Mouse (Mus musculus) myocyte (in vitro differentiated cells): ENCODE measurements around the gene Tmtc4. TPM values are rescaled to one million over a fixed set of nuclear protein-coding genes. Genes with fewer than 3 reads are reported as not detected.

Source experiments
- H3K27me3 ChIP-seq: one replicate; pipeline ENCODE4 v1.6.1; 2011; ENCODE audit not compliant: control insufficient read depth, insufficient read depth, insufficient read length
- H3K36me3 ChIP-seq: one replicate; pipeline ENCODE4 v1.6.1; 2011; ENCODE audit not compliant: control insufficient read depth, insufficient read depth
- H3K4me2 ChIP-seq: one replicate; pipeline ENCODE4 v1.6.1; 2011; ENCODE audit warnings: low read depth, control low read depth
- H3K4me3 ChIP-seq: one replicate; pipeline ENCODE4 v1.5.1; 2011; ENCODE audit warnings: mild to moderate bottlenecking, control low read depth, moderate library complexity
- H3K79me2 ChIP-seq: one replicate; pipeline ENCODE4 v1.6.1; 2011; ENCODE audit not compliant: control insufficient read depth, insufficient read depth
- H3ac ChIP-seq: one replicate; pipeline ENCODE4 v1.6.1; 2011; ENCODE audit not compliant: control insufficient read depth, insufficient read length
- CEBPB ChIP-seq: IDR thresholded peaks from 2 replicates; pipeline ENCODE4 v1.6.1; 2011; ENCODE audit warnings: mild to moderate bottlenecking, moderate library complexity; ENCODE audit not compliant: poor library complexity, insufficient read depth, severe bottlenecking
- E2F4 ChIP-seq: IDR thresholded peaks from one replicate; pipeline ENCODE4 v1.6.1; 2011; ENCODE audit warnings: mild to moderate bottlenecking, control low read depth, moderate library complexity; ENCODE audit not compliant: insufficient read depth
- MAX ChIP-seq: IDR thresholded peaks from one replicate; pipeline ENCODE4 v1.6.1; 2011; ENCODE audit warnings: low read depth, mild to moderate bottlenecking, control low read depth
- MYOD1 ChIP-seq, 3 experiments: IDR thresholded peaks; one replicate each; pipeline ENCODE4 v1.6.1; 2011; ENCODE audit warnings: control low read depth in 2 of 3, low read depth in 2 of 3, mild to moderate bottlenecking in 2 of 3, moderate library complexity in 1 of 3; ENCODE audit not compliant: insufficient read length in 2 of 3, control insufficient read depth in 1 of 3
- MYOG ChIP-seq, 3 experiments: IDR thresholded peaks; one replicate each; pipeline ENCODE4 v1.6.1; 2011; ENCODE audit warnings: control low read depth in 2 of 3, low read depth in 2 of 3, mild to moderate bottlenecking in 2 of 3; ENCODE audit not compliant: insufficient read length in 2 of 3, control insufficient read depth in 1 of 3, insufficient read depth in 1 of 3
- POLR2A ChIP-seq: IDR thresholded peaks from one replicate; pipeline ENCODE4 v1.6.1; 2011; ENCODE audit warnings: low read depth, mild to moderate bottlenecking, control low read depth, moderate library complexity; ENCODE audit not compliant: insufficient read length
- POLR2AphosphoS2 ChIP-seq: IDR thresholded peaks from one replicate; pipeline ENCODE4 v1.6.1; 2011; ENCODE audit warnings: low read depth, control low read depth; ENCODE audit not compliant: insufficient read length
- REST ChIP-seq: IDR thresholded peaks from one replicate; pipeline ENCODE4 v1.6.1; 2011; ENCODE audit warnings: mild to moderate bottlenecking, control low read depth, moderate library complexity; ENCODE audit not compliant: insufficient read depth, insufficient read length
- SRF ChIP-seq: IDR thresholded peaks from one replicate; pipeline ENCODE4 v1.6.1; 2011; ENCODE audit warnings: low read depth; ENCODE audit not compliant: control insufficient read depth, insufficient read length
- TCF12 ChIP-seq: IDR thresholded peaks from one replicate; pipeline ENCODE4 v1.6.1; 2011; ENCODE audit warnings: mild to moderate bottlenecking, control low read depth; ENCODE audit not compliant: poor library complexity, insufficient read depth, severe bottlenecking
- TCF3 ChIP-seq: IDR thresholded peaks from one replicate; pipeline ENCODE4 v1.6.1; 2011; ENCODE audit warnings: low read depth, control low read depth; ENCODE audit not compliant: insufficient read length
- USF1 ChIP-seq: IDR thresholded peaks from one replicate; pipeline ENCODE4 v1.6.1; 2011; ENCODE audit warnings: low read depth, mild to moderate bottlenecking, control low read depth, moderate library complexity
- polyA plus RNA-seq: library from polyadenylated mRNA; unstranded; fragments of >200 nt; fragmentation: generic; extraction: Trizol; gene quantifications from one replicate; pipeline ENCODE4 v1.2.1, GENCODE M21; 2012; ENCODE audit warnings: missing spikeins

Gene Tmtc4
- polyA plus RNA-seq, 1 experiment, result 8.2 TPM

GRCm38 (mm10) chr14:122902136-122902535, 81.7 kb downstream of the Tmtc4 start:
- H3K79me2 ChIP-seq, result no peaks in the 10 kb centered on the region
- no peaks in the 10 kb centered on the region for H3K27me3 ChIP-seq
- H3K4me3 ChIP-seq, result no peak overlapping the region
- no peaks in the 10 kb centered on the region for H3K36me3 ChIP-seq
- H3ac ChIP-seq, result no peak overlapping the region
- no peak overlapping the region for H3K4me2 ChIP-seq
- TF ChIP-seq TCF12, result no peak

GRCm38 (mm10) chr14:122901715-122902114, 82.1 kb downstream of the Tmtc4 start:
- H3ac ChIP-seq, result no peak overlapping the region
- no peaks in the 10 kb centered on the region for H3K27me3 ChIP-seq
- no peak for TF ChIP-seq E2F4
- no peak for TF ChIP-seq SRF
- no peak for TF ChIP-seq CEBPB
- TF ChIP-seq REST, result no peak
- no peak for TF ChIP-seq USF1
- no peak for TF ChIP-seq POLR2A
- TF ChIP-seq MYOD1 (IDR thresholded peaks at IDR 0.05; ENCODE audit: control insufficient read depth in 1 of 3, insufficient read length in 2 of 3, low read depth in 2 of 3), result no peak
- no peak for TF ChIP-seq POLR2AphosphoS2
- no peak for TF ChIP-seq MAX
- TF ChIP-seq TCF3, result no peak
- no peak for TF ChIP-seq MYOG (IDR thresholded peaks at IDR 0.05; ENCODE audit: control insufficient read depth in 1 of 3, insufficient read depth in 1 of 3, insufficient read length in 2 of 3, low read depth in 2 of 3)
- no peak for TF ChIP-seq TCF12
- no peak overlapping the region for H3K4me3 ChIP-seq
- no peak overlapping the region for H3K4me2 ChIP-seq
- no peaks in the 10 kb centered on the region for H3K79me2 ChIP-seq
- no peaks in the 10 kb centered on the region for H3K36me3 ChIP-seq

GRCm38 (mm10) chr14:122901177-122901576, 82.7 kb downstream of the Tmtc4 start:
- no peaks in the 10 kb centered on the region for H3K36me3 ChIP-seq
- TF ChIP-seq POLR2A (no peak), USF1 (no peak), E2F4 (no peak), TCF12 (no peak), SRF (no peak)
- no peaks in the 10 kb centered on the region for H3K27me3 ChIP-seq
- no peak overlapping the region for H3K4me3 ChIP-seq
- no peak overlapping the region for H3ac ChIP-seq
- H3K79me2 ChIP-seq, result no peaks in the 10 kb centered on the region
- H3K4me2 ChIP-seq, result no peak overlapping the region

GRCm38 (mm10) chr14:122900679-122901078, 83.2 kb downstream of the Tmtc4 start:
- H3K27me3 ChIP-seq, result no peaks in the 10 kb centered on the region
- no peak overlapping the region for H3K4me3 ChIP-seq
- no peaks in the 10 kb centered on the region for H3K36me3 ChIP-seq
- H3K79me2 ChIP-seq, result no peaks in the 10 kb centered on the region
- H3ac ChIP-seq, result no peak overlapping the region
- TF ChIP-seq POLR2A, result no peak
- TF ChIP-seq MYOD1 (IDR thresholded peaks at IDR 0.05; ENCODE audit: control insufficient read depth in 1 of 3, insufficient read length in 2 of 3, low read depth in 2 of 3), result no peak
- TF ChIP-seq REST, result no peak
- no peak for TF ChIP-seq SRF
- no peak for TF ChIP-seq TCF3
- no peak for TF ChIP-seq MYOG (IDR thresholded peaks at IDR 0.05; ENCODE audit: control insufficient read depth in 1 of 3, insufficient read depth in 1 of 3, insufficient read length in 2 of 3, low read depth in 2 of 3)
- TF ChIP-seq POLR2AphosphoS2, result no peak
- TF ChIP-seq MAX, result no peak
- TF ChIP-seq CEBPB, result no peak
- TF ChIP-seq E2F4, result no peak
- no peak for TF ChIP-seq USF1
- TF ChIP-seq TCF12, result no peak
- no peak overlapping the region for H3K4me2 ChIP-seq

GRCm38 (mm10) chr14:122898550-122898949, 85.3 kb downstream of the Tmtc4 start:
- Histone ChIP-seq H3K27me3 (no peaks in the 10 kb centered on the region), H3K4me2 (no peak overlapping the region), H3K79me2 (no peaks in the 10 kb centered on the region), H3K4me3 (no peak overlapping the region), H3K36me3 (no peaks in the 10 kb centered on the region), H3ac (no peak overlapping the region)
- TF ChIP-seq SRF (no peak), USF1 (no peak), E2F4 (no peak), MAX (no peak), POLR2AphosphoS2 (no peak), MYOD1 (IDR thresholded peaks at IDR 0.05; ENCODE audit: control insufficient read depth in 1 of 3, insufficient read length in 2 of 3, low read depth in 2 of 3) (no peak), TCF3 (no peak), CEBPB (no peak), REST (no peak), TCF12 (no peak), POLR2A (no peak), MYOG (IDR thresholded peaks at IDR 0.05; ENCODE audit: control insufficient read depth in 1 of 3, insufficient read depth in 1 of 3, insufficient read length in 2 of 3, low read depth in 2 of 3) (no peak)
